Mouse (Mus musculus) left cerebral cortex, adult 2 months (tissue): ENCODE measurements around the gene Chst11. TPM values are rescaled to one million over a fixed set of nuclear protein-coding genes. Genes with fewer than 3 reads are reported as not detected.
A peak's percentile ranks its signal among the peaks of the same experiment; 100 is the strongest.

Experiments
- DNase-seq, 2 experiments: peaks; one replicate each; pipeline ENCODE4 v3.0.0; 2021 to 2022; ENCODE audit warnings: low spot score in 2 of 2, mixed read lengths in 1 of 2; ENCODE audit errors: extremely low spot score in 1 of 2
- H3K27ac ChIP-seq: fragments of 200-600 bp; 2 replicates; pipeline ENCODE4 v1.8.1; 2022
- H3K4me3 ChIP-seq: fragments of 200-600 bp; 2 replicates; pipeline ENCODE4 v1.8.1; 2022
- CTCF ChIP-seq: fragments of 200-600 bp; IDR thresholded peaks from 2 replicates; pipeline ENCODE4 v1.8.1; 2022; ENCODE audit warnings: antibody characterized with exemption, mild to moderate bottlenecking, moderate library complexity
- intact Hi-C: fragments of 180-260 bp; cut with DNase I; formaldehyde crosslinking; loops from one replicate; pipeline ENCODE4 v1.15.1; 2025
- total RNA-seq, 2 experiments: library from RNA; stranded (reverse); gene quantifications; 2 replicates each; pipeline ENCODE4 v1.2.3; 2021

Gene Chst11
- total RNA-seq, 2 experiments from 2014 or later: 31.1 to 35.0 TPM

DNA sequence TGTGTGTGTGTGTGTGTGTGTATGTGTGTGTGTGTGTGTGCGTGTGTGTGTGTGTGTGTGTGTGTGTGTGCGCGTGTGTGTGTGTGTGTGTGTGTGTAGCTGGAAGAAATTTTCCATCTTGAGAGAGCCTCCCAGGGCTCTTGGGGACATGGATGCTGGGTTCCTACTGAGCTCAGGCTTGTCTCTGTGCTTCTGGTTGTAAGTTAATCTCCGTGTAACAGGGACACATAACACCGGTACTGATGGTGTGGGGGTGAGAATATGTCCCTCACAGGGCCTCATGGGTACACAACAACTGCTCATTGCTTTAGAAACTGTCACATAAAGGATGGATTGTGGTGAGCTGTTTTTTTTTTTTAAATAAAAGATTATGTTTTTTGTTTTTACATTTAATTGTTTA lies 33.2 kb downstream of the Chst11 start:
- intact Hi-C loops: no loop called here
- no peak for DNase-seq
- H3K27ac ChIP-seq: no peak overlapping the region
- no peak overlapping the region for H3K4me3 ChIP-seq
- no peak for TF ChIP-seq CTCF

GRCm38 (mm10) chr10:83019497-83020270 lies 34.4 kb downstream of the Chst11 start:
- intact Hi-C loops: no loop called here
- H3K27ac ChIP-seq: no peak overlapping the region
- DNase-seq: no peak

DNA sequence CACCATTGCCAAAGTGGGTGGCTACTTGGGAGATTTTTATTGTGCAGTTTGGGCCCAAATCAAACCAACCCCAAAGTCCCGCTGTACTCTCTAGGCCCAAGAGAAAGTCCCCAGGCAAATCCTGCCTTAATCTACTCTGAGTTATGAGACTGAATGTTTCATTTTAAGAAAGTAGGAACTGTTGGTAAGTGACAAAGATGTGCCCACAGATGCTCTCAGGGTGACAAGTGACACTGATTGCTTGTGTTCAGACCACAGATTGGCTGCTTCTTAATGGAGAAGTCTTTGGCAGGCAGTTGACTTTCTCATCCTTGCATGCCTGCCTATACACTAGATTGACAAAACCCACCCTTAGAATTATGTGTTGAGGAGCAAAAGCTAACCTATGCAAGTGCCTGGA lies 37.3 kb downstream of the Chst11 start:
- DNase-seq: no peak
- Histone ChIP-seq H3K27ac (no peak overlapping the region), H3K4me3 (no peak overlapping the region)
- TF ChIP-seq CTCF: no peak
- intact Hi-C loops: no loop called here

More at GRCm38 (mm10) chr10:83019497-83020270, 34.4 kb downstream of the Chst11 start:
- no peak for TF ChIP-seq CTCF
- H3K4me3 ChIP-seq: no peak overlapping the region

DNA sequence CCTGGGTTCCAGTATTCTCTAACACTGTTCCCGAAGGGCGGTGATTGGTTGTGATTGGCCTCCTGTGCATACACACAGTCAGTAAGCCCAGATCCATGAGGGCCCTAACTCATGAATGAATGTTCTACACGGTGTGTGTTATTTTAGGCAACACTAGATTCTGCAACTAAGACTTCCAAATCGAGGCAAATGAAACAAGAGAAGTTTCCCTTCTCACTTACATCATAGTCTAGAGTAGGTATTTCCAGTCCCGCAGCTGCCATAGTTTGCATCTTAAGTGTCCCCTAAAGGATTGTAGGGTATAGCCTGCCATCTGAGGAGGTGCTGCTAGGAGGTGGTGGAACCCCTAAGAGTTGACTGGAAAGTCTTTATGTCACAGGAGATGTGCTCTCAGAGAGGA lies 40.9 kb downstream of the Chst11 start:
- no peak for DNase-seq
- intact Hi-C loops: no loop called here
- no peak for TF ChIP-seq CTCF
- Histone ChIP-seq H3K27ac (no peak overlapping the region), H3K4me3 (no peak overlapping the region)

DNA sequence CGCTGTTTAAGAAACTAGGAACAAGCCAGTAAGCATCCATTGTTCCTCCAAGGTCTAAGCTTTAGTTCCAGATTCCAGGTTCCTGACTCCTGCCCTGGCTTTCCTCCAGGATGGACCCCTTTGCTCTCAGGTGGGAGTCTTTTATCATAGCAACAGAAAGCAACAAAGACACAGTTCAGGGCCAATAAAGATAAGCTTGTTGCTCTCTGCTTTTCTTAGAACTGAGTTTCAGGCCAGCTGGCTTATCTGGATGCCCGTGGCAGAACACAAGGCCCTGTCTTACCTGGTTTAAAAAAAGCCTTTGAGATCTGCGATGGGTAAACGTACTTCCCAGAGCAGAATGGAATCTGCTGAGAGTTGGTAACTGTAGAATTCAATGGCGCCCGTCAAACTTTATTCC lies 42.4 kb downstream of the Chst11 start:
- no peak for TF ChIP-seq CTCF
- DNase-seq: no peak
- Histone ChIP-seq H3K27ac (no peak overlapping the region), H3K4me3 (no peak overlapping the region)
- intact Hi-C loops: no loop called here

DNA sequence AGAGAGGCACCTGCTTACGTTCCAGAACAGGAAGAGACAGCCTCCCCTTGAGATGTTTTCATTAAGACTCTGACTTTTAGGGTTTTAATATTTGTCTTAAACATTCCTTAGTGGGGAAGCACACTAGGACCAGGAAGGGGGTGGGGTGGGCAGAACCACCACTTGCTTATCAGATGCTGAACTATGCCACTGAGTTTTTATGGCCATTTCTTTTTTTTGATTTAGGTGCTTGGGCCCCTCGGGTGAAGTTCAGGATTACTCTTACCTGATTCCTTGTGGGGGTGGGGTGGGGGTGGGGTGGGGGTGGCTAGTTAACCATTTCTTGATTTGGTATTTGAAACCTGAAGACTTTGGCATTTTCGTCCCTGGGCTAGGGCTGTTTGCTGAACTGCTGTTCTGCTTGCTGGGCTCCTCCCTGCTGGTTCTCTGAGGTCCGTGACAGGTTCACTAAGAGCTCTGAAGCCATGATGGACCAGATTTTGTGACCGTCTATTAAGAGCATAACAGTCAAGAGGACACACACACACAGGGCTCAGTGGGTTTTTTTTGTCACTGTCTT lies 44.9 kb downstream of the Chst11 start:
- DNase-seq: no peak
- intact Hi-C loops: no loop called here
- Histone ChIP-seq H3K27ac (no peak overlapping the region), H3K4me3 (no peak overlapping the region)
- TF ChIP-seq CTCF: no peak

- Histone ChIP-seq H3K4me3 (no peak overlapping the region), H3K27ac (no peak overlapping the region)
- DNase-seq: no peak
- intact Hi-C loops: no loop called here
- TF ChIP-seq CTCF: no peak
Observed at GRCm38 (mm10) chr10:83030928-83031327, 45.6 kb downstream of the Chst11 start.

DNA sequence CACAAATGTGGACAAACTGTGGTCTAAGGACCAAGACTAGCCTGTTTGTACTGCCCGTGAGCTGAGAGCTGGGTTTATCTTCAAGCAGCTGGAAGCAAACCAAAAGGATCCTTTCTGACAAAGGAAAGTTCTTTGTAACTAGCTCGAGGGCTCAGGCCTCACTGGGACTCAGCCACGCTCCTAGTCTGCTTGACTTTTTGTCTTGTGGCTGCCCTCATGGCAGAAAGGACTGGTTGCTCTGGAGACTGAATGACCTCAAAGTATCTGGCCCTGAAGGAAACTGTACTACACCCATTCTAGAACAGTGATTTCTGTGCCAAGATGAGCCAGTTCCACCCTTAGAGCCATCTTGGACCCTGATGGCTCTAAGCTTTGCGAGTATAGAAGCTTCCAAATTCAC lies 46.3 kb downstream of the Chst11 start:
- TF ChIP-seq CTCF: no peak
- no peak for DNase-seq
- Histone ChIP-seq H3K27ac (no peak overlapping the region), H3K4me3 (no peak overlapping the region)
- intact Hi-C loops: no loop called here

GRCm38 (mm10) chr10:83032559-83032958 lies 47.3 kb downstream of the Chst11 start:
- TF ChIP-seq CTCF: no peak
- Histone ChIP-seq H3K4me3 (no peak overlapping the region), H3K27ac (no peak overlapping the region)
- intact Hi-C loops: no loop called here
- no peak for DNase-seq

DNA sequence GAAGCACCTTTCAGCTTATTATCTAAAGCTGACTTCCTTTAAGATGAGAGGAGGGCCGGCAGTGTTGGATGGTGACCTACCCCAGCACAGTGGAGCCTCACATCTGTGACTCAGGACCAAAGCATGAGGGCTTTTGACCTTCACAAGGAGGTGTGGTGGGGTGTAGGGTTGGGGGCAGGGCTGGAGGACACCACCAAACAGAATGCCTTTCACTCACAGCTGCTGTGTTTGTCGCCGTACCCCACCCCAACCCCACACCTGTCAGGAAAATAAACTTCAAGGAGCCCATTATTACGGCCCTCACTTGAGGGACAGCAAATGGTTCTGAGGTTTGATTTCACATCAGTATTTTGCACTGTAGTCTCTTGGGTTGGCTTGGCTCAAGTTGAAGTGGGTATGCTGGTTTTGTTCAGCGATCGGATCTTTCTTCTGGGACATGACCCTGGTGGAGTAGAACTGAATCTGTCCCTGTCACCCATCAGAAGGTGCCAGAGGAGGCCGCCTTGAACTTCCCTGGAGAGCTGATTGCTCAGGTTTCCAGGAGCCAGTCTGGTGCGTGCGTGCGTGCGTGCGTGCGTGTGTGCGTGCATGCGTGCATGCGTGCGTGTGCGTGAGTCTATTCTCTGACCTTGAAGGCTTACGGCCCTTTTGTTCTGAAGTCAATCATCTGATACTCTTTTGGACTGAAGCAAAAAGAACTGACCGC lies 51.2 kb downstream of the Chst11 start:
- no peak overlapping the region for H3K4me3 ChIP-seq
- intact Hi-C loops: loop anchor here (5.0 kb wide), 1 partner anchor 49 kb away; the partner anchor contains the start of gene Chst11

DNA sequence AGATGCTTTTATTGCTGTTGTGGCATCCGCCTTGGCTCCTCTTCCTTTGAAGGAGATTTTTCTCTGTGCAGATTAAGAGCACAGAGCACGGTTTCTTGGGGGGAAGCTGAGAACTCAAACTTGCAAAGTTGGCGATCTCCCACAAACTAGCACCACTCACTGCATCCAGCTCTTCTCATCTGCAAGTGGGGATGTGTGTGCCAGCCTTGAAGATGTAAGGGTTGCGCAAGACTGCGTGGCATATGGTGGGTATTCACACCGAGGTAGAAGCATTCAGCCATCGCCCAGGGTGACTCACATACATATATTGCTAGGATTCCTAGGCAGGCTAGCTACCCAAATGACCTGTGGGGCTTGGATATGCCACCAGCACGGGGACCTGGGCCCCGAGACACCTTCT lies 52.9 kb downstream of the Chst11 start:
- peak; percentile 32 to 44 for DNase-seq
- intact Hi-C loops: loop anchor here (5.0 kb wide), 1 partner anchor 51 kb away; the partner anchor contains the start of gene Chst11
- no peak for TF ChIP-seq CTCF
- Histone ChIP-seq H3K4me3 (no peak overlapping the region), H3K27ac (no peak overlapping the region)

More for the DNA sequence above, 51.2 kb downstream of the Chst11 start:
- H3K27ac ChIP-seq: no peak overlapping the region
- no peak for DNase-seq
- no peak for TF ChIP-seq CTCF

GRCm38 (mm10) chr10:83039414-83039813 lies 54.1 kb downstream of the Chst11 start:
- TF ChIP-seq CTCF: no peak
- no peak overlapping the region for H3K27ac ChIP-seq
- H3K4me3 ChIP-seq: no peak overlapping the region
- no peak for DNase-seq
- intact Hi-C loops: loop anchor here (5.0 kb wide), 1 partner anchor 52 kb away; the partner anchor contains the start of gene Chst11
